Mouse (Mus musculus): ENCODE measurements around the gene Cyp1b1. TPM values are rescaled to one million over a fixed set of nuclear protein-coding genes. Genes with fewer than 3 reads are reported as not detected.

The Cyp1b1 gene
- total and polyA plus RNA-seq, 3 experiments, result not detected

- no peak overlapping the region for H3K9ac ChIP-seq (ENCODE audit: control insufficient read depth, low read depth, low read length, poor library complexity, severe bottlenecking)
- DNase-seq (ENCODE audit: low read depth, low spot score), result no peak
- no peaks in the 10 kb centered on the region for H3K79me2 ChIP-seq (ENCODE audit: control insufficient read depth, insufficient read depth, low read length, poor library complexity)
- no peak overlapping the region for H3K4me3 ChIP-seq (ENCODE audit: control insufficient read depth in 1 of 2, insufficient read depth in 1 of 2, low read depth in 2 of 2, low read length in 2 of 2)
- TF ChIP-seq NELFE (IDR thresholded peaks at IDR 0.05; ENCODE audit: low read depth, low read length) (no peak), POLR2AphosphoS5 (IDR thresholded peaks at IDR 0.05; ENCODE audit: borderline replicate concordance, low read depth, low read length) (no peak), USF2 (IDR thresholded peaks at IDR 0.05; ENCODE audit: borderline replicate concordance in 1 of 2, insufficient read depth in 1 of 2, low read depth in 1 of 2, low read length in 2 of 2) (no peak), MEF2A (IDR thresholded peaks at IDR 0.05; ENCODE audit: extremely low read depth, insufficient replicate concordance, low read depth, low read length, poor library complexity, severe bottlenecking) (no peak), POLR2A (IDR thresholded peaks at IDR 0.05; ENCODE audit: control insufficient read depth in 1 of 2, insufficient read depth in 1 of 2, low read depth in 1 of 2, low read length in 2 of 2, poor library complexity in 1 of 2) (no peak), SMC3 (IDR thresholded peaks at IDR 0.05; ENCODE audit: low read depth, low read length) (no peak), ETS1 (IDR thresholded peaks at IDR 0.05; ENCODE audit: low read depth, low read length) (no peak), ELF1 (IDR thresholded peaks at IDR 0.05; ENCODE audit: low read depth, low read length) (no peak), MXI1 (IDR thresholded peaks at IDR 0.05; ENCODE audit: low read depth, low read length) (no peak), CHD2 (IDR thresholded peaks at IDR 0.05; ENCODE audit: low read length) (no peak), MYC (IDR thresholded peaks at IDR 0.05; ENCODE audit: low read depth, low read length) (no peak), HCFC1 (IDR thresholded peaks at IDR 0.05; ENCODE audit: low read depth, low read length) (no peak), RCOR1 (IDR thresholded peaks at IDR 0.05; ENCODE audit: low read depth, low read length) (no peak), TAL1 (IDR thresholded peaks at IDR 0.05; ENCODE audit: low read length) (no peak), NRF1 (IDR thresholded peaks at IDR 0.05; ENCODE audit: insufficient read depth, low read depth, low read length, poor library complexity, severe bottlenecking) (no peak)
- H3K36me3 ChIP-seq (ENCODE audit: control insufficient read depth in 1 of 2, insufficient read depth in 2 of 2, low read length in 2 of 2), result no peaks in the 10 kb centered on the region
- no peak overlapping the region for H3K27ac ChIP-seq (ENCODE audit: control insufficient read depth, low read depth, low read length)
- no peaks in the 10 kb centered on the region for H3K9me3 ChIP-seq (replicated peaks; ENCODE audit: insufficient read depth, low read length)
- H3K27me3 ChIP-seq (ENCODE audit: control insufficient read depth in 1 of 2, insufficient read depth in 2 of 2, low read length in 2 of 2), result peaks cover 2 to 8% of the 10 kb centered on the region in 2 experiments; a peak in 3 of 4 replicates
- no peaks in the 10 kb centered on the region for H3K4me1 ChIP-seq (ENCODE audit: control insufficient read depth in 1 of 2, insufficient read depth in 2 of 2, low read length in 2 of 2)
These were observed 57.1 kb downstream of the Cyp1b1 start for GRCm38 (mm10) chr17:79657785-79658184.

- no peaks in the 10 kb centered on the region for H3K79me2 ChIP-seq (ENCODE audit: control insufficient read depth, insufficient read depth, low read length, poor library complexity)
- H3K9me3 ChIP-seq (replicated peaks; ENCODE audit: insufficient read depth, low read length), result no peaks in the 10 kb centered on the region
- no peaks in the 10 kb centered on the region for H3K36me3 ChIP-seq (ENCODE audit: control insufficient read depth in 1 of 2, insufficient read depth in 2 of 2, low read length in 2 of 2)
- DNase-seq (ENCODE audit: low read depth, low spot score), result no peak
- peaks cover 4 to 10% of the 10 kb centered on the region in 2 experiments; a peak in 3 of 4 replicates for H3K27me3 ChIP-seq (ENCODE audit: control insufficient read depth in 1 of 2, insufficient read depth in 2 of 2, low read length in 2 of 2)
- TF ChIP-seq MEF2A (IDR thresholded peaks at IDR 0.05; ENCODE audit: extremely low read depth, insufficient replicate concordance, low read depth, low read length, poor library complexity, severe bottlenecking) (no peak), POLR2A (IDR thresholded peaks at IDR 0.05; ENCODE audit: control insufficient read depth in 1 of 2, insufficient read depth in 1 of 2, low read depth in 1 of 2, low read length in 2 of 2, poor library complexity in 1 of 2) (no peak), NRF1 (IDR thresholded peaks at IDR 0.05; ENCODE audit: insufficient read depth, low read depth, low read length, poor library complexity, severe bottlenecking) (no peak)
- no peak overlapping the region for H3K9ac ChIP-seq (ENCODE audit: control insufficient read depth, low read depth, low read length, poor library complexity, severe bottlenecking)
- no peak overlapping the region for H3K27ac ChIP-seq (ENCODE audit: control insufficient read depth, low read depth, low read length)
- H3K4me1 ChIP-seq (ENCODE audit: control insufficient read depth in 1 of 2, insufficient read depth in 2 of 2, low read length in 2 of 2), result no peaks in the 10 kb centered on the region
- no peak overlapping the region for H3K4me3 ChIP-seq (ENCODE audit: control insufficient read depth in 1 of 2, insufficient read depth in 1 of 2, low read depth in 2 of 2, low read length in 2 of 2)
These were observed 60.7 kb downstream of the Cyp1b1 start for GRCm38 (mm10) chr17:79654187-79654586.
